Mouse (Mus musculus): ENCODE measurements around the gene Adgrl4.

Gene Adgrl4

DNA sequence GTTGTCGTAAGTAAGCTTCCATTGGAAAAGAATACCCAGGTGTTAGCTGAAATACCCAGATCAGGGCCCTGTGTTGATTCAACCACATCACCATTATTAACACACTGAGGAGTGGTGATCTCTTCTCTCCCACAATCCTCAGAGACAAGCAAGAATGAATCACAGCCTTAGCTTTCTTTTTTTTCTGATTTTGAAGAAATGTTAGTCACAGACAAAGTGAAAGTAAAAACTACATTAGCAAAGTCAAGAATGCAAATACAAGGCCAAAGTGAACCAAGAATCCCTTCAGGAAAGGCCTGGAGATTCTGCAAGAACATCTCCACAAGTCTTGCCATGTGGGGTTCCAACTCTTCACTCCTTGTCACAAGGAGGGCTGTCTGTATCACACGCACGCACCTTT, 67.9 kb downstream of the Adgrl4 start:
- DNase-seq (ENCODE audit: low read depth): no peak

DNA sequence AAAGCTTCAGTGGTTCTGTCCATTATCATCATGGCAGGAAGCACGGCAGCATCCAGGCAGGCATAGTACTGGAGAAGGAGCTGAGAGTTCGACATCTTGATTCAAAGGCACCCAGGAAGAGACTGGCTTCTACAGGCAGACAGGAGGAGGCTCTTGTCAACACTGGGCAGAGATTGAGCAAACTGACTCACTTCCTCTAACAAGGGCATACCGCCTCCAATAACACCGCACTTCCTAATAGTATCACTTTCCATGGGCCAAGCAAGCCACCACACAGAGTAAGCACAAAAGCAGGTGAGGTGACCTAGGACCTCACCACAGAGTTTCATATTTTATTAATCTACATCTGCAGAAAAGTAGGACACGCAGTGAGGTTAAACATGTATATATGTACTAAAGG, 73.5 kb downstream of the Adgrl4 start:
- DNase-seq (ENCODE audit: low read depth): no peak

DNA sequence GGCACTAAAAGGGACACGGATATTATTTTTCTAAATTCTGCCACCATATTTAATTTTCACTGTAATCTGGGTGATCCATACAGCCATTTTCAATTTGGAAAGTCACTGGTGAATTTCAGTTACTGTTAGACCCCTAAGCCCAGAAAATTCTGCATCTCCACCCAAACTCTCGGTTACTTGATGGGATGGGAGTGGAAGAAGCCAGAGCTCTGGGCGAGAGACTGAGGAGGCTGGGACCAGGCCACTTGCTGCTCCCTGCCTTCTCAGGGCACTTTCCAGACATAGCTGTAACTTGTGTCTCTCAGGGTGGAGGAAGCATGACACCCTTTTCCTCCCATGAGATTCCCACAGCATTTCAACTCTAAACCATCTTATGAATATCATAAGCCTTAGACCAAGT, 109.5 kb downstream of the Adgrl4 start:
- no peak for DNase-seq (ENCODE audit: low read depth)

DNA sequence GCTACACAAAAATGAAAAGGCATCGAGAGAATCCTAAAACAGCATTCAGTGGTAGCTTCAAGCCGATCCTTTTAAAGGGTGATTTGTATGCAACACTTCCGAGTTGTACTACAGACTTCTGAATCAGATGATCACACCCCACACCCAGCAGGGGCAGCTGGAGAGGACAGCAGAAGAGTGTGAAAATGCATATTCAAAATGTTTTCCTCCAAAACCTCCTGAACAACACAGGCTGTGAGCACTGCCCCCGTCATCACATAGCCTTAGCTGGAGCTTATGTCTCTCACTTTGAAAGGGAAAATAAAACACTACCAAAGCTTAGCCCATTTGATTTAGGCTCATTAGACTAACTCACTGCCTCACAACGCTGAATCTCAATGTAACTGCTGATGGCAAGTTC, 113.3 kb downstream of the Adgrl4 start:
- no peak for DNase-seq (ENCODE audit: low read depth)

DNA sequence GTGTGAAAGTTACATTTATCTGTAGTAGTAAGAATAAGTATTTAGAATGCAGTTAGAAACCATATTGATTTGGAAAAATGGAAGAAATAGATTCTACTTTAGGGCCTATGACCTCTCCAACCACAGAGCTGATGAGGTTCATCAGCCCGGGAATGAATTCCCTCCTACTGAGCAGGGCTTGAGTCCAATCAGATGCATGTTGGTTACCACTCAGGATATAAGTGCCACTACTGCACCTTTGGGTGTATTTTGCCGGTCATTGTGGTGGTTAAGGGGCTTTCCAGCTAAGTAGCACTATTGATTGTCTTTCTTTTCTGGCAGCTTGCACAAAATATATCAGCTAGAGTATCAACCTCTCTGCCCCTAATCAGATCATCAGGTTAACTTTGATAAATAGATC, 118.9 kb downstream of the Adgrl4 start:
- DNase-seq (ENCODE audit: low read depth): no peak

GRCm38 (mm10) chr3:151557125-151557524, 119.4 kb downstream of the Adgrl4 start:
- no peak for DNase-seq (ENCODE audit: low read depth)

GRCm38 (mm10) chr3:151557607-151558006, 119.9 kb downstream of the Adgrl4 start:
- DNase-seq (ENCODE audit: low read depth): no peak

- DNase-seq (ENCODE audit: low read depth): no peak
Measured at GRCm38 (mm10) chr3:151558374-151558773, 120.7 kb downstream of the Adgrl4 start.

GRCm38 (mm10) chr3:151565664-151566621, 128.3 kb downstream of the Adgrl4 start:
- no peak for DNase-seq (ENCODE audit: low read depth)

GRCm38 (mm10) chr3:151566629-151567028, 128.9 kb downstream of the Adgrl4 start:
- peak; percentile 32 for DNase-seq (ENCODE audit: low read depth)

DNA sequence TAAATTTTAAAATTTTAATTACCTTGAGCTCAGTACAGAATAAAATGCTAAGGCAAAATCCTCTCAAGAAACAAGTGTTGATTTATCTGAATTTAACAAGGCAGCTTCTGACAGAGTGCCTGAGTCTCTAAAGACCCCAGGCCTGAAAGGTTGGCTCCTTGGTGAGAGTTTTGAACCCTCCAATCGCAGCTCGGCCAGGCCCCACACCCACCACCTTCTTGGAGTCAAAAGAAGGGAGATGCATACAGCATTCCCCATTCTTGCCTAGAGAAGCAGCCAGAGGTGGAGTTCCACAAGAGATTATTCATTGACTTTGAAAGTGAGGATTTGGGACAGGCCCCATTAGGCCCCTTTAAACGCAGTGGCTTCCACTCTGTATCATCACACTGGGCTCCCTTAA, 129.9 kb downstream of the Adgrl4 start:
- DNase-seq (ENCODE audit: low read depth): no peak

GRCm38 (mm10) chr3:151572089-151572488, 134.4 kb downstream of the Adgrl4 start:
- DNase-seq (ENCODE audit: low read depth): no peak

DNA sequence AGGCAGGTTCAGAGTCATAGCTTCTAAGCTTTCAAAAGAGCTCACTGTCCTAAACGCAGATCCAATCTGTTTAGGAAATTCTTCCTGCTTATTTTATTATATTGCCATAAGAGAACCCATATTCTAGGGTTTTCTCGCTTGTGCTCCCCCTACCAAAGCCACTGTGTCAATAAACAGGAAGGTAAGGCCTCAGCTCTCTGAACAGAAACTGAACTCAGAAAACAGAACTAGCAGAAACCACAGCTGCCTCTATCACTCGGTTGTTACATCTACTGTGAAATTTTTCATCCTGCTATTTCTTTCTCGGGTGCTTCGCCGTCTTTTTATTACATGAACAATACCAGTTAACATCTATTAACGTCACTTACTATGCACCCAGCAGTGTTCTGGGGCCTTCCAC, 137.6 kb downstream of the Adgrl4 start:
- DNase-seq (ENCODE audit: low read depth): no peak

- no peak for DNase-seq (ENCODE audit: low read depth)
Measured at GRCm38 (mm10) chr3:151576155-151576554, 138.5 kb downstream of the Adgrl4 start.

GRCm38 (mm10) chr3:151591904-151592303, 154.2 kb downstream of the Adgrl4 start:
- DNase-seq (ENCODE audit: low read depth): no peak

Measured in induced T-regulatory cell, adult 2 months (primary cell).